Mouse (Mus musculus): ENCODE measurements around the gene Kcng1. TPM values are rescaled to one million over a fixed set of nuclear protein-coding genes. Genes with fewer than 3 reads are reported as not detected.

Gene Kcng1
- polyA plus RNA-seq, 1 experiment from 2014 or later: 0.12 TPM

DNA sequence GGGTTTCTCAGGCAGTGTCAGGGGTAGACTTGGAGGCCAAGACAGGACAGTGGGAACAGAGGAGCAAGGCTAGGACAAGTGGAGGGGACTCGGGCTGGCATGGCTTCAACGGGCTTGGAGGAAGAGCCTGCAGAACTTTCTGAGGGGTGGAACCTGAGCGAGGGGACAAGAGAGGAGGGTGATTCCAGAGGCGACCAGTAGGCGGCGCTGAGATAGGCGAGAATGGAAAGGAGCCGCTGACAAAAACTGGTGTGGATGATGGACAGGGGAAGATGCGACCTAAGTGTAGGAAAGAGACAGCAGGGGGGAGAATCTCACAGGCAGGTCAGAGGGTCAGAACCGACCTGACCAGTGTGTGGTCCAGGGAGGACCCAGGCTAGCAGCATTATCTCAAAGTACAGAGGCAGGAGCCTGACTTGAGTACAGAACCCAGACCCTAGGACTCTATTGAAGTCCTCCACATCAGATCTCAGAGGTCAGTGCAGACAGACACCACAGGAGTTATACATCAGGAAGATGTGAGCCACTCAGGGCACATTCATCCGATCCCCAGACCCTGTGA, 7.1 kb downstream of the Kcng1 start:
- WGBS (ENCODE audit: insufficient replicate concordance): 5% methylated on average over 11 of the region's 11 CpGs
- no peak for ATAC-seq (ENCODE audit: low read depth)
- Histone ChIP-seq H3K36me3 (ENCODE audit: control insufficient read depth, insufficient read depth) (no peaks in the 10 kb centered on the region), H3K9ac (ENCODE audit: low read depth, low read length) (no peak overlapping the region), H3K9me3 (replicated peaks; ENCODE audit: control insufficient read depth, low read length) (no peaks in the 10 kb centered on the region), H3K27me3 (ENCODE audit: control insufficient read depth, insufficient read depth, low read depth, low read length) (peaks cover 32% of the 10 kb centered on the region), H3K27ac (ENCODE audit: low read length) (no peak overlapping the region), H3K4me3 (ENCODE audit: low read depth, low read length) (no peak overlapping the region), H3K4me2 (ENCODE audit: low read depth, low read length) (no peak overlapping the region), H3K4me1 (ENCODE audit: control insufficient read depth, low read depth, low read length) (no peaks in the 10 kb centered on the region)

DNA sequence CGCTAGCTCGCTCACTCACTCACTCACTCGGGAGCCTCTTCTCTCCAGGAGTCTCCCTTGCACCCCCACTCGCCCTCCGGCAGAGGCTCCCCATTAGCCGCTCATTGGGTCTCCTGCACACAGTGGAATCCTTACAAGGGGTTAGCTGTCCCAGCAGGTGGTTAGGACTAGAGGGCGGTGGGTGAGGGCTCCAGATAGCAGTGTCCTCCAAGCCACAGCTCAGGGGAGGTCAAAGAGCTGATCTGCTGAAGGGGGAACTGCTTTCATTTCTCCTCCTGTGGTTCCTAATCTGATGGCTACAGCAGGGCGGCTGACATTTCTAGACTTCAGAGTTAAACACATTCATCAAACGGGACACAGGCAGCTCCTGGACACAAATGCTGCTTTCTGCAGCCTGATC, 8.1 kb downstream of the Kcng1 start:
- ATAC-seq (ENCODE audit: low read depth): no peak
- H3K9me3 ChIP-seq (replicated peaks; ENCODE audit: control insufficient read depth, low read length): no peaks in the 10 kb centered on the region
- 14% methylated on average over 9 of the region's 9 CpGs for WGBS (ENCODE audit: insufficient replicate concordance)
- H3K4me3 ChIP-seq (ENCODE audit: low read depth, low read length): no peak overlapping the region
- no peaks in the 10 kb centered on the region for H3K4me1 ChIP-seq (ENCODE audit: control insufficient read depth, low read depth, low read length)
- no peak overlapping the region for H3K27ac ChIP-seq (ENCODE audit: low read length)
- H3K36me3 ChIP-seq (ENCODE audit: control insufficient read depth, insufficient read depth): no peaks in the 10 kb centered on the region
- H3K9ac ChIP-seq (ENCODE audit: low read depth, low read length): no peak overlapping the region
- H3K4me2 ChIP-seq (ENCODE audit: low read depth, low read length): no peak overlapping the region
- H3K27me3 ChIP-seq (ENCODE audit: control insufficient read depth, insufficient read depth, low read depth, low read length): peaks cover 25% of the 10 kb centered on the region

DNA sequence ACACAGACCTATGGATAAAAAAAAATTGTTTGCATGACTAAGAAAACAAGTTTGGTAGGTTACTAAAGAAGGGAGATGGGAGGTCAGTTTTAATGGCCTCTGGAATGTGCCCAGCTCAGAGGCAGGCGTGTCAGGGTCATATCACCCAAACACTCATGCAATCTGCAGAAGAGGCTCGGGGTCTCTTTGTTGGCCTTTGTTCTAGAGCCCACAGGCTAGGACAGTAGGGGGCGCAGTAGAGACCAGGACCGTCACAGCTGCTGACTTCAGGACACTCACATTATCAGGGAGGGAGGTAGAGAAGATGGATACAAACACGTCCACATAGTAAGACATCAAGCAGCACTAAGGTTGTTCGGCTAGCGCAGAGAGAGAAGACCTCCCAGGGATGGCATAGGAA, 13.5 kb downstream of the Kcng1 start:
- H3K4me3 ChIP-seq (ENCODE audit: low read depth, low read length): no peak overlapping the region

DNA sequence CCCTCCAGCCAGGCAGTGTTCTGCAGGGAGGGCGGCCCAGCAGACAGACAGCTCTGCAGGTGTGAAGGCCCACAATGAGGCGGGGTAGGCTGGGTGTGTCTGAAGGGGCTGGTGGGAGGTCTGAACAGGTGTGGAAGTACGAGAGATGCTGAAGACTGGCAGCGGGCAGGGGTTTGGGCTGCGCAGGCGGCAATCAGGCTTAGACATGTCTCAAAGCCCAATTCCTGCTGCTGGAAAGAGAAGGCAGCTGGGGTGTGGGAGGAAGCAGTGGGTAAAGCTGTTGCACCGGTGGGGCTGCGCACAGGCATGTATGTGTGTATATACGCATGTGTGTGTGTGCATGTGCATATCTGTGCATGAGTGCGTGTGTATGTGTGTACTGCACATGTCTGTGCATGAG, 20.6 kb downstream of the Kcng1 start:
- Histone ChIP-seq H3K27me3 (ENCODE audit: control insufficient read depth, insufficient read depth, low read depth, low read length) (no peaks in the 10 kb centered on the region), H3K9ac (ENCODE audit: low read depth, low read length) (no peak overlapping the region), H3K4me2 (ENCODE audit: low read depth, low read length) (no peak overlapping the region), H3K36me3 (ENCODE audit: control insufficient read depth, insufficient read depth) (no peaks in the 10 kb centered on the region), H3K4me1 (ENCODE audit: control insufficient read depth, low read depth, low read length) (no peaks in the 10 kb centered on the region), H3K27ac (ENCODE audit: low read length) (no peak overlapping the region), H3K9me3 (replicated peaks; ENCODE audit: control insufficient read depth, low read length) (no peaks in the 10 kb centered on the region), H3K4me3 (ENCODE audit: low read depth, low read length) (no peak overlapping the region)
- WGBS (ENCODE audit: insufficient replicate concordance): 65% methylated on average over 10 of the region's 10 CpGs
- ATAC-seq (ENCODE audit: low read depth): no peak

More for the DNA sequence above, 13.5 kb downstream of the Kcng1 start:
- 25% methylated on average over 7 of the region's 7 CpGs for WGBS (ENCODE audit: insufficient replicate concordance)
- H3K36me3 ChIP-seq (ENCODE audit: control insufficient read depth, insufficient read depth): no peaks in the 10 kb centered on the region
- no peak overlapping the region for H3K27ac ChIP-seq (ENCODE audit: low read length)
- H3K9ac ChIP-seq (ENCODE audit: low read depth, low read length): no peak overlapping the region
- no peak for ATAC-seq (ENCODE audit: low read depth)
- H3K4me2 ChIP-seq (ENCODE audit: low read depth, low read length): no peak overlapping the region
- H3K9me3 ChIP-seq (replicated peaks; ENCODE audit: control insufficient read depth, low read length): no peaks in the 10 kb centered on the region
- H3K27me3 ChIP-seq (ENCODE audit: control insufficient read depth, insufficient read depth, low read depth, low read length): peaks cover 8% of the 10 kb centered on the region
- no peaks in the 10 kb centered on the region for H3K4me1 ChIP-seq (ENCODE audit: control insufficient read depth, low read depth, low read length)

DNA sequence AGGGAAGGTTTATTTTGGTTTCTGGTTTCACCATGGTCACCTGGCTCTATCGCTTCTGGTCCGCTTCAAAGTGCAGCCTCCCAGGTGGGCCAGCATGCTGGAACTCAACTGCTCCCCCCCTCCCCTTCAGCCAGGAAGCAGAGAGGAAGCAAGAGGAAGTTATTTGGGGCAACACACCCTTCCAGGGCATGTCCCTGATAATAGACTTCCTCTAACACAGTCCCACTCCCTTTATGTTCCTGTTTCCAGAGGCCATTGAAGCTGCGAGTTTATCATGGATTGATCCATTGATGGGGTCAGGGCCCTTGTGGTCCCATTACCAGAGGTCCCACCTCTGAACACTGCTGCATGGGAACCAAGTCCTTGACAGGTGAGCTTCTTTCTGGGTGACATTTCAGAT, 21.4 kb downstream of the Kcng1 start:
- no peak overlapping the region for H3K4me2 ChIP-seq (ENCODE audit: low read depth, low read length)
- H3K4me3 ChIP-seq (ENCODE audit: low read depth, low read length): no peak overlapping the region
- no peaks in the 10 kb centered on the region for H3K9me3 ChIP-seq (replicated peaks; ENCODE audit: control insufficient read depth, low read length)
- no peak overlapping the region for H3K9ac ChIP-seq (ENCODE audit: low read depth, low read length)
- ATAC-seq (ENCODE audit: low read depth): no peak
- no peak overlapping the region for H3K27ac ChIP-seq (ENCODE audit: low read length)
- 34% methylated on average over 3 of the region's 3 CpGs for WGBS (ENCODE audit: insufficient replicate concordance)
- no peaks in the 10 kb centered on the region for H3K36me3 ChIP-seq (ENCODE audit: control insufficient read depth, insufficient read depth)
- no peaks in the 10 kb centered on the region for H3K4me1 ChIP-seq (ENCODE audit: control insufficient read depth, low read depth, low read length)
- no peaks in the 10 kb centered on the region for H3K27me3 ChIP-seq (ENCODE audit: control insufficient read depth, insufficient read depth, low read depth, low read length)

DNA sequence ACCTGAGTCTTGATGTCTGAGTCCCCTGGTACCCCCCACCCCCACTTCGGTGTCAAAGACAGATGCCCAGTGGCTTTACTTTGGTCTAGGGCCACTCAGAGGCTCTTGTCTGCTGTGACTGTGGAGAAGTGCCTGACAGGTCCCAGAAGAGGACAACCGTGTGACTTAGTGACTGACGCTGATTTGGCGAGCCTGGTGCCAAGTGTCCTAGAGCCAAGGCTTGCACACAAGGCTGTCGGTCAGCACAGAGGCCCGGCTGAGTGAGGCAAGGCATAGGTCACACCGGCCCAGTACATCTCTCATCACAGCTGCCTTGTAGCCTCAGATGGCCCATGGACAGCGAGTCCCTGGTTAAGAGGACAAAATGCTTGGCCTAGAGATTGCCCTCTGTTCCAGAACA, 22.5 kb downstream of the Kcng1 start:
- no peaks in the 10 kb centered on the region for H3K9me3 ChIP-seq (replicated peaks; ENCODE audit: control insufficient read depth, low read length)
- no peaks in the 10 kb centered on the region for H3K27me3 ChIP-seq (ENCODE audit: control insufficient read depth, insufficient read depth, low read depth, low read length)
- no peak overlapping the region for H3K4me2 ChIP-seq (ENCODE audit: low read depth, low read length)
- H3K36me3 ChIP-seq (ENCODE audit: control insufficient read depth, insufficient read depth): no peaks in the 10 kb centered on the region
- H3K9ac ChIP-seq (ENCODE audit: low read depth, low read length): no peak overlapping the region
- H3K4me1 ChIP-seq (ENCODE audit: control insufficient read depth, low read depth, low read length): no peaks in the 10 kb centered on the region
- no peak overlapping the region for H3K27ac ChIP-seq (ENCODE audit: low read length)
- no peak overlapping the region for H3K4me3 ChIP-seq (ENCODE audit: low read depth, low read length)
- WGBS (ENCODE audit: insufficient replicate concordance): 65% methylated on average over 8 of the region's 8 CpGs
- ATAC-seq (ENCODE audit: low read depth): no peak

DNA sequence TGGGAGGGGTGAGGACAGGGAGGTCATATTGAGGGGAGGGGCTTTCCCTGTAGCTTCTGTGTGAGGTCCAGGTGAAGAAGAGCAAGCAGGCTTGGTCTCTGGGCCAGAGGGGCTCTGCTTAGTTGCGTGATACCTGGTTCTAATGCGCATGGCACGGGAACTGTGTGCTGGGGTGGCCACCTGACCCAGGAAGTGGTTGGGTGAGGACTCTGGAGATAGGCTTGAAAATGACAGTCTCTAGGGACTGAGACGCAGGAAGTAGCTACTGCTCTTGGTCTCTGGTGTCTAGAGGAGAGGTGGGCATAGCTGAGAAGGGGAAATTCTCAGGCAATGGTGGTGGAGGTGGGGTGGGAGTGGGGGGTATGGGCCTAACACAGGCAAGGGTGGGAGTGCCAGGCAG, 24.3 kb downstream of the Kcng1 start:
- no peak overlapping the region for H3K9ac ChIP-seq (ENCODE audit: low read depth, low read length)
- no peak overlapping the region for H3K4me3 ChIP-seq (ENCODE audit: low read depth, low read length)
- no peaks in the 10 kb centered on the region for H3K9me3 ChIP-seq (replicated peaks; ENCODE audit: control insufficient read depth, low read length)
- WGBS (ENCODE audit: insufficient replicate concordance): 45% methylated on average over 4 of the region's 4 CpGs
- no peaks in the 10 kb centered on the region for H3K4me1 ChIP-seq (ENCODE audit: control insufficient read depth, low read depth, low read length)
- H3K36me3 ChIP-seq (ENCODE audit: control insufficient read depth, insufficient read depth): no peaks in the 10 kb centered on the region
- H3K27ac ChIP-seq (ENCODE audit: low read length): no peak overlapping the region
- no peak for ATAC-seq (ENCODE audit: low read depth)
- peaks cover 5% of the 10 kb centered on the region for H3K27me3 ChIP-seq (ENCODE audit: control insufficient read depth, insufficient read depth, low read depth, low read length)
- no peak overlapping the region for H3K4me2 ChIP-seq (ENCODE audit: low read depth, low read length)

DNA sequence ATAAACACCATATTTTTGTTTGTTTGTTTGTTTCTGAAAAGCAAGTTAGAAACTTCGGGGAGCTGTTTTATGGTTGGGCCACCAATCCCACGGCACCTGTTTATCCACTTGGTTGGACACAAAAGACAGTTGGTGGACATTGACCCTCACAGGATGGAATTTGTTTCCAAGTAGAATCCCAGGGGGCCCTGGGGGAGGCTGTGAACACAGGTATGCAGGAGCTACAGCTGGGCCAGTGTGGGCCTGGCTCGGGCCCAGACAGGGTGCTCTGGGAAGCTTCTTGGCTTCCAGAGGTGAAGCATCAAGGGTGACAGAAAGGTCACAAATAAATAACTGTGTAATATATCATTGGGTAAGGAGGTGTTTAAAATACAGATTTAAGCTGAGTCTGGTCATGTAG, 25.0 kb downstream of the Kcng1 start:
- peaks cover 5% of the 10 kb centered on the region for H3K27me3 ChIP-seq (ENCODE audit: control insufficient read depth, insufficient read depth, low read depth, low read length)
- 58% methylated on average over 3 of the region's 3 CpGs for WGBS (ENCODE audit: insufficient replicate concordance)
- no peak overlapping the region for H3K4me3 ChIP-seq (ENCODE audit: low read depth, low read length)
- no peak overlapping the region for H3K9ac ChIP-seq (ENCODE audit: low read depth, low read length)
- no peak for ATAC-seq (ENCODE audit: low read depth)
- H3K4me2 ChIP-seq (ENCODE audit: low read depth, low read length): no peak overlapping the region
- H3K9me3 ChIP-seq (replicated peaks; ENCODE audit: control insufficient read depth, low read length): no peaks in the 10 kb centered on the region
- no peak overlapping the region for H3K27ac ChIP-seq (ENCODE audit: low read length)
- H3K4me1 ChIP-seq (ENCODE audit: control insufficient read depth, low read depth, low read length): no peaks in the 10 kb centered on the region
- H3K36me3 ChIP-seq (ENCODE audit: control insufficient read depth, insufficient read depth): no peaks in the 10 kb centered on the region

DNA sequence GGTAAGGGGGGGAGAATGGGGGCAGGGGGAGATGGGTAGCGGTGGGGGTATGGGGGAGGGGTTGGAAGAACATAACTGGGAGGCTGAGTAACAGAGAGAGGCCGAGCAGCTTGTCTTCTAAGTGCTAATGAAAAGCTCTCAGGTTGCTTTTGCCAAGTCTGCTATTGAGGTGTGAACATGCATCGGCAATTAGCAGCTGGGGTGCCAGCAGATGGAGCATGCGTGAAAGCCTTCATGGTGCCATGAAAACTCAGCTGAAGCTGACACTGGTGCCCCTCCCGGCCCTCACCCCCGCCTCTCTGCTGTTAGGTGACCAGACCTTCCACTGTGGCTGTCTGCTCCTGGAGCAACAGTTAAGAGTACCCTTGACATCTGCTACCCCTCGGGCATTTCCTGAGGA, 27.7 kb downstream of the Kcng1 start:
- Histone ChIP-seq H3K9ac (ENCODE audit: low read depth, low read length) (no peak overlapping the region), H3K9me3 (replicated peaks; ENCODE audit: control insufficient read depth, low read length) (no peaks in the 10 kb centered on the region), H3K36me3 (ENCODE audit: control insufficient read depth, insufficient read depth) (no peaks in the 10 kb centered on the region), H3K4me2 (ENCODE audit: low read depth, low read length) (no peak overlapping the region), H3K4me3 (ENCODE audit: low read depth, low read length) (no peak overlapping the region), H3K27me3 (ENCODE audit: control insufficient read depth, insufficient read depth, low read depth, low read length) (peaks cover 5% of the 10 kb centered on the region), H3K27ac (ENCODE audit: low read length) (no peak overlapping the region), H3K4me1 (ENCODE audit: control insufficient read depth, low read depth, low read length) (no peaks in the 10 kb centered on the region)
- 22% methylated on average over 7 of the region's 7 CpGs for WGBS (ENCODE audit: insufficient replicate concordance)
- no peak for ATAC-seq (ENCODE audit: low read depth)

All from liver, embryonic 16.5 days (tissue).